ENCODE assay signal across 7 mouse cellular contexts in the genomic region with DNA sequence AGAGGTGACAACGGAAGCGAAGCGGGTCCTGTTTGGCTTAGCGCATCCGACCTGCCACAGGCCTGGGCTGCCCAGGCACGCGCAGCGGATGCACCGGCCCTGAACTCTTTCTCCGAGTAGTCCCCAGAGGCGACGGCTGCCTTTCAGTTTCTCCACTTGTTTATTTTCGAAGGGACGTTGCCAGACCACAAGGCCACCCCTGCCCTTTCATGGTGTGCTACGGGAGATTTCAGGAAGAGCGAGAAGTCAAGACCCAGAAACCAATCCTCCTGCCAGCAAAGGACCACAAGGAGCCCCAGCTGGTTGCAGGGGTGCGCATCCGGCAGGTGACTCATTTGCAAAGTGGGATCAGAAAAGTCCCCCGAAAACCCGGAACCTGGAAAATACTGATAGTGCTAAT. TPM values are rescaled to one million over a fixed set of nuclear protein-coding genes. Genes with fewer than 3 reads are reported as not detected.
DNase-seq lines count a peak whose midpoint lies in the region; ATAC-seq and TF ChIP-seq lines count a peak whose summit lies in the region.

No protein-coding gene starts in this region.

- peak overlapping the region; percentile 17 for H3K4me3 ChIP-seq in heart, postnatal 0 days (ENCODE audit: low read depth, low read length)
- H3K4me3 ChIP-seq in liver, embryonic 16.5 days (ENCODE audit: low read depth, low read length): no peak overlapping the region
- H3K4me3 ChIP-seq in layer of hippocampus, adult 2 months: no peak overlapping the region

- peak overlapping the region; percentile 45 for H3K4me2 ChIP-seq in heart, postnatal 0 days (ENCODE audit: low read depth, low read length)
- peak overlapping the region; percentile 22; the same call in 1 of the 2 replicates for H3K4me2 ChIP-seq in liver, embryonic 16.5 days (ENCODE audit: low read depth, low read length)

- DNase-seq in CD4-positive helper T cell, adult 2 months (ENCODE audit: low read depth, low spot score): peak; percentile 23
- DNase-seq in MN1 (ENCODE audit: low spot score): peak; percentile 32
- DNase-seq in heart, postnatal 0 days (ENCODE audit: low spot score): peak; percentile 43
- no peak for DNase-seq in layer of hippocampus, adult 2 months (ENCODE audit: low spot score in 2 of 2)
- no peak for DNase-seq in frontal cortex, adult 2 months (ENCODE audit: extremely low spot score in 1 of 2, low spot score in 1 of 2)

- 0 out of 2 replicates have a peak, but pooled peaks cover 3% of the 10 kb centered on the region for H3K27me3 ChIP-seq in heart, postnatal 0 days (ENCODE audit: control insufficient read depth, insufficient read depth, low read length)
- H3K27me3 ChIP-seq in liver, embryonic 16.5 days (ENCODE audit: control insufficient read depth, insufficient read depth, low read depth, low read length): peaks cover 6% of the 10 kb centered on the region

- H3K9me3 ChIP-seq in heart, postnatal 0 days (replicated peaks; ENCODE audit: control insufficient read depth, low read length): peaks cover 3% of the 10 kb centered on the region; the same call in 1 of the 2 replicates
- H3K9me3 ChIP-seq in liver, embryonic 16.5 days (replicated peaks; ENCODE audit: control insufficient read depth, low read length): no peaks in the 10 kb centered on the region

- no peak overlapping the region for H3K27ac ChIP-seq in heart, postnatal 0 days (ENCODE audit: low read depth)
- no peak overlapping the region for H3K27ac ChIP-seq in liver, embryonic 16.5 days (ENCODE audit: low read length)
- no peak overlapping the region for H3K27ac ChIP-seq in layer of hippocampus, adult 2 months

- TF ChIP-seq EP300 in heart, postnatal 0 days (IDR thresholded peaks at IDR 0.05; ENCODE audit: low read depth): no peak

- ATAC-seq in heart, postnatal 0 days (ENCODE audit: insufficient read depth, low read depth): 0 out of 2 replicates have a peak, but pooled peaks have one; percentile 22
- ATAC-seq in liver, embryonic 16.5 days (ENCODE audit: low read depth): no peak
- no peak for ATAC-seq in activated CD4-positive, CD25-positive, alpha-beta regulatory T cell, adult 4 months

- no peaks in the 10 kb centered on the region for H3K4me1 ChIP-seq in heart, postnatal 0 days (ENCODE audit: control insufficient read depth, insufficient read depth)
- H3K4me1 ChIP-seq in liver, embryonic 16.5 days (ENCODE audit: control insufficient read depth, low read depth, low read length): peaks cover 3% of the 10 kb centered on the region

- H3K9ac ChIP-seq in heart, postnatal 0 days (replicated peaks; ENCODE audit: low read depth, low read length): no peak overlapping the region
- H3K9ac ChIP-seq in liver, embryonic 16.5 days (ENCODE audit: low read depth, low read length): no peak overlapping the region

- no peak for TF ChIP-seq CTCF in heart, postnatal 0 days (IDR thresholded peaks at IDR 0.05; ENCODE audit: low read depth)
- no peak for TF ChIP-seq CTCF in layer of hippocampus, adult 2 months (conservative IDR thresholded peaks at IDR 0.05)

- 15% methylated on average over 20 of the region's 20 CpGs for WGBS in heart, postnatal 0 days
- 19% methylated on average over 20 of the region's 20 CpGs for WGBS in liver, embryonic 16.5 days (ENCODE audit: insufficient replicate concordance)

- no peaks in the 10 kb centered on the region for H3K36me3 ChIP-seq in heart, postnatal 0 days (replicated peaks; ENCODE audit: control insufficient read depth, insufficient read depth, low read length)
- H3K36me3 ChIP-seq in liver, embryonic 16.5 days (ENCODE audit: control insufficient read depth, insufficient read depth): no peaks in the 10 kb centered on the region

RNA-seq across cellular contexts. Expression of gene Mlxip, which starts 12.6 kb away (rescaled TPM):
- 12.0 and 13.4 TPM in 2 replicates for total RNA-seq in heart, postnatal 0 days (2014; rRNA removed; ENCODE audit: low replicate concordance)
- 5.9 and 7.3 TPM in 2 replicates for polyA plus RNA-seq in heart, postnatal 0 days (2015; fragmentation: Nextera tagmentation; extraction: Ambion mirVana)
- polyA plus RNA-seq in liver, embryonic 16.5 days (2015; fragmentation: Nextera tagmentation; extraction: Ambion mirVana): 3.6 and 3.9 TPM in 2 replicates
- total RNA-seq in layer of hippocampus, adult 2 months (2021): 10 to 100 TPM; 17.7 to 18.3 TPM
- polyA plus RNA-seq in activated CD4-positive, CD25-positive, alpha-beta regulatory T cell, adult 4 months (2017; shearing (Covaris generic)): 10 to 100 TPM; 14.7 to 17.5 TPM
- polyA plus RNA-seq in frontal cortex, adult 2 months (2012; rRNA removed): 18.5 and 19.4 TPM in 2 replicates

RNA-seq across cellular contexts. Expression of gene Bcl7a, which starts 38.3 kb away (rescaled TPM):
- 10.2 and 11.2 TPM in 2 replicates for total RNA-seq in heart, postnatal 0 days (2014; rRNA removed; ENCODE audit: low replicate concordance)
- 6.6 TPM in 2 replicates for polyA plus RNA-seq in heart, postnatal 0 days (2015; fragmentation: Nextera tagmentation; extraction: Ambion mirVana)
- polyA plus RNA-seq in liver, embryonic 16.5 days (2015; fragmentation: Nextera tagmentation; extraction: Ambion mirVana): 5.5 and 6.0 TPM in 2 replicates
- 10 to 100 TPM; 67.4 to 70.2 TPM for total RNA-seq in layer of hippocampus, adult 2 months (2021)
- 1 to 10 TPM; 5.3 to 6.0 TPM for polyA plus RNA-seq in activated CD4-positive, CD25-positive, alpha-beta regulatory T cell, adult 4 months (2017; shearing (Covaris generic))
- 37.0 and 40.7 TPM in 2 replicates for polyA plus RNA-seq in frontal cortex, adult 2 months (2012; rRNA removed)

Comparison
In these comparisons a context has a peak if more than half of its experiments do, and no peak if none do; other contexts are left out.
1. DNase-seq: peak in CD4-positive helper T cell, adult 2 months (single experiment), MN1 (single experiment) and heart, postnatal 0 days (single experiment); none in layer of hippocampus, adult 2 months (0 of 2) and frontal cortex, adult 2 months (0 of 2).